Mouse (Mus musculus): ENCODE results near the gene 2010111I01Rik. TPM values are rescaled to one million over a fixed set of nuclear protein-coding genes. Genes with fewer than 3 reads are reported as not detected.

2010111I01Rik gene
- total and polyA plus RNA-seq, 3 experiments = 13.3 to 19.8 (median 14.4) TPM

- in situ Hi-C loops (cut with MboI; ENCODE audit: low pct_ligation_motif_present, low pct_unique_long_range_greater_than_20kb, low sequenced_read_pairs) (no loop called here), dilution Hi-C loops (cut with MboI; ENCODE audit: extremely low pct_ligation_motif_present, extremely low pct_unique_long_range_greater_than_20kb, low sequenced_read_pairs) (no loop called here)
- no peaks in the 10 kb centered on the region for H3K79me2 ChIP-seq (replicated peaks; ENCODE audit: control insufficient read depth, extremely low read depth, insufficient read depth, poor library complexity, severe bottlenecking)
- TF ChIP-seq GABPA (IDR thresholded peaks at IDR 0.05; ENCODE audit: insufficient replicate concordance, low read depth, low read length) (no peak), MYC (IDR thresholded peaks at IDR 0.05; ENCODE audit: low read depth, low read length) (no peak), POLR2A (IDR thresholded peaks at IDR 0.05; ENCODE audit: low read depth, low read length) (no peak), MAFK (IDR thresholded peaks at IDR 0.05; ENCODE audit: insufficient replicate concordance, low read length) (no peak), MXI1 (IDR thresholded peaks at IDR 0.05; ENCODE audit: low read depth, low read length) (no peak), RAD21 (IDR thresholded peaks at IDR 0.05; ENCODE audit: low read depth, low read length) (no peak), ZKSCAN1 (IDR thresholded peaks at IDR 0.05; ENCODE audit: borderline replicate concordance, low read depth, low read length) (no peak), MAX (IDR thresholded peaks at IDR 0.05; ENCODE audit: low read length) (no peak), PAX5 (IDR thresholded peaks at IDR 0.05; ENCODE audit: low read length) (no peak), POLR2AphosphoS2 (IDR thresholded peaks at IDR 0.05; ENCODE audit: low read depth, low read length) (no peak), SIN3A (IDR thresholded peaks at IDR 0.05; ENCODE audit: low read length) (no peak), ZMIZ1 (IDR thresholded peaks at IDR 0.05; ENCODE audit: low read depth, low read length) (no peak), ELF1 (IDR thresholded peaks at IDR 0.05; ENCODE audit: low read depth, low read length) (no peak), TBP (conservative IDR thresholded peaks at IDR 0.05; ENCODE audit: low read depth, low read length) (no peak), IRF4 (IDR thresholded peaks at IDR 0.05; ENCODE audit: low read depth, low read length) (no peak), RCOR1 (conservative IDR thresholded peaks at IDR 0.05; ENCODE audit: low read depth, low read length) (no peak), USF1 (IDR thresholded peaks at IDR 0.05; ENCODE audit: low read depth, low read length) (no peak), CHD1 (IDR thresholded peaks at IDR 0.05; ENCODE audit: low read depth, low read length) (no peak), USF2 (conservative IDR thresholded peaks at IDR 0.05; ENCODE audit: low read depth, low read length) (no peak), E2F4 (IDR thresholded peaks at IDR 0.05; ENCODE audit: insufficient replicate concordance, low read depth, low read length) (no peak)
- H3K4me3 ChIP-seq (replicated peaks in 1 of 3; ENCODE audit: low read depth in 2 of 3, low read length in 2 of 3, poor library complexity in 1 of 3) = no peak overlapping the region
- no peak for DNase-seq (ENCODE audit: extremely low read depth)
- no peak overlapping the region for H3K9ac ChIP-seq (ENCODE audit: insufficient read depth, low read depth)
- H3K36me3 ChIP-seq (replicated peaks in 1 of 2; ENCODE audit: control insufficient read depth in 1 of 2, insufficient read depth in 1 of 2, low read length in 1 of 2) = peaks cover 0 to 2% of the 10 kb centered on the region in 2 experiments
- H3K27me3 ChIP-seq (replicated peaks) = no peaks in the 10 kb centered on the region
- peaks cover 0 to 3% of the 10 kb centered on the region in 2 experiments; a peak in 1 of 4 replicates for H3K4me1 ChIP-seq (ENCODE audit: control insufficient read depth in 1 of 2, insufficient read depth in 2 of 2)
- no peak overlapping the region for H3K4me2 ChIP-seq (ENCODE audit: insufficient read depth, low read depth, poor library complexity, severe bottlenecking)
- H3K9me3 ChIP-seq (replicated peaks; ENCODE audit: low read length) = no peaks in the 10 kb centered on the region
- no peak overlapping the region for H3K27ac ChIP-seq (ENCODE audit: insufficient read depth, low read depth)
Measured at GRCm38 (mm10) chr13:63153397-63153796, 188.7 kb downstream of the 2010111I01Rik start.

DNA sequence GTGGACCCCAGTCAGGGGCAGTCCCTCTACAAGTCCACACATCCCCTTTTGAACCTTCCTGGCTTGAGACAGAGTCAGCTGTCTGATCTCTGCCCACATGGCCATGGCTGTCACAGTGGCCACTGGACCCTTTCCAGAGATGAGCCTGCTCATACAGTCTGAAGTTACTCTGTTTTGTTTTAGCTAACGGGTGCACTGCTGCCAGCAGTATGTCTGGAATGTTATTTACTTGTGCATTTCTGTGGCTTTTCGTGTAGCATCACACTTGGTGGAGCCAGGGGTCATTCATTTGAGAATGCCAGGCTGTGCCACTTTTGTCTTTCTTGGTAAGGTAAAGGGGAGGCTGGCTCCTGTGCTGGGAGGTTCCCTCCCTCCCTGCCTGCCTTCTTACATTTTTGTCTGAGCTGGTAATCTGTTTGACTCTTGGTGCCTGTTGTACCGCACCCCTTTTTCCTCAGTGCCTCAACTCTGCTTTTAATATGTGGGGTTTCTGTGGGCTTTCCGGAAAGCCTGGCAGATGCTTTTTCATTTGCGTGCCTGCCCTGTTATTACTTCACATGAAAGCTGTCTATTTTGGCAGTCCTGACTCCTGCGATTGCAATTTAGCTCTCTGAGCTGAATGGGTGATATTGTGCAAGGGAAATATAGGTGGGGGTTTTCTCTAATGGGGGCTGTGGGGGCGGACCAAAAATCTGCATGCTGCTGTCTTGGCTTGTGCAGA is 190.3 kb downstream of the 2010111I01Rik start:
- Histone ChIP-seq H3K4me1 (ENCODE audit: control insufficient read depth in 1 of 2, insufficient read depth in 2 of 2) (peaks cover 0 to 3% of the 10 kb centered on the region in 2 experiments; a peak in 1 of 4 replicates), H3K9me3 (replicated peaks; ENCODE audit: low read length) (no peaks in the 10 kb centered on the region), H3K4me2 (ENCODE audit: insufficient read depth, low read depth, poor library complexity, severe bottlenecking) (no peak overlapping the region), H3K27ac (ENCODE audit: insufficient read depth, low read depth) (no peak overlapping the region), H3K27me3 (replicated peaks) (no peaks in the 10 kb centered on the region), H3K36me3 (replicated peaks in 1 of 2; ENCODE audit: control insufficient read depth in 1 of 2, insufficient read depth in 1 of 2, low read length in 1 of 2) (peaks cover 0 to 2% of the 10 kb centered on the region in 2 experiments), H3K9ac (ENCODE audit: insufficient read depth, low read depth) (no peak overlapping the region), H3K79me2 (replicated peaks; ENCODE audit: control insufficient read depth, extremely low read depth, insufficient read depth, poor library complexity, severe bottlenecking) (no peaks in the 10 kb centered on the region), H3K4me3 (replicated peaks in 1 of 3; ENCODE audit: low read depth in 2 of 3, low read length in 2 of 3, poor library complexity in 1 of 3) (no peak overlapping the region)
- dilution Hi-C loops (cut with MboI; ENCODE audit: extremely low pct_ligation_motif_present, extremely low pct_unique_long_range_greater_than_20kb, low sequenced_read_pairs) (no loop called here), in situ Hi-C loops (cut with MboI; ENCODE audit: low pct_ligation_motif_present, low pct_unique_long_range_greater_than_20kb, low sequenced_read_pairs) (no loop called here)
- DNase-seq (ENCODE audit: extremely low read depth) = no peak
- no peak for TF ChIP-seq POLR2AphosphoS2 (IDR thresholded peaks at IDR 0.05; ENCODE audit: low read depth, low read length)
- no peak for TF ChIP-seq MAX (IDR thresholded peaks at IDR 0.05; ENCODE audit: low read length)
- no peak for TF ChIP-seq KAT2A (IDR thresholded peaks at IDR 0.05; ENCODE audit: insufficient replicate concordance, low read length)
- TF ChIP-seq ELF1 (IDR thresholded peaks at IDR 0.05; ENCODE audit: low read depth, low read length) = no peak
- TF ChIP-seq MAZ (IDR thresholded peaks at IDR 0.05; ENCODE audit: low read depth, low read length) = no peak
- no peak for TF ChIP-seq USF2 (conservative IDR thresholded peaks at IDR 0.05; ENCODE audit: low read depth, low read length)
- TF ChIP-seq ZC3H11A (IDR thresholded peaks at IDR 0.05; ENCODE audit: low read depth, low read length) = no peak
- TF ChIP-seq HCFC1 (IDR thresholded peaks at IDR 0.05; ENCODE audit: low read depth, low read length) = no peak
- no peak for TF ChIP-seq PAX5 (IDR thresholded peaks at IDR 0.05; ENCODE audit: low read length)

All from CH12.LX (cell line).